Mouse (Mus musculus): ENCODE measurements at regions not wholly inside any gene's neighbourhood (a gene's known extent, or its start where the extent isn't known, plus 50 kb on each side); places are given as distances from the start of the nearest gene placed in this dataset.

DNA sequence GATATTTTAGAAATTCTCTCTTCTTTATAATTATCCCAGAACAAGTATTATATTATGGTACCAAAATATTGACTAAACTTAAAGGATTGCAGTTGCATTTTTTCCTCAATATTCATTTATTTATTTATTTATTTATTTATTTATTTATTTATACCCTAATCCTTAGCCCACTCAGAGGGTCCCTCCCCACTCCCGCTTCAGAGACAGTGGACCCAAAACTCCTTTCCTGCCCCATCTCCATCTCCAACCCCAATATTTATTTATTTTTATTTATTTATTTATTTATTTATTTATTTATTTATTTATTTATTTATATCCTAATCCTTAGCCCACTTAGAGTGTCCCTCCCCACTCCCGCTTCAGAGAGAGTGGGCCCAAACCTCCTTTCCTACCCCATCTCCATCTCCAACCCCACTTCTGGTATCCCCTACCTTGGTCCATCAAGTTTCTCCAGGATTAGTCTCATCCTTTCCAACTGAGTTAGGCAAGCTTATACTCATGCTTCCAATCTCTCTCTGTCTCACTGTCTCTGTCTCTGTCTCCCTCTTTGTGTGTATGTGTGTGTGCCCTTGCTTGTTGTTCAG, 1340.8 kb downstream of the Cntnap5b start:
- DNase-seq, result no peak

DNA sequence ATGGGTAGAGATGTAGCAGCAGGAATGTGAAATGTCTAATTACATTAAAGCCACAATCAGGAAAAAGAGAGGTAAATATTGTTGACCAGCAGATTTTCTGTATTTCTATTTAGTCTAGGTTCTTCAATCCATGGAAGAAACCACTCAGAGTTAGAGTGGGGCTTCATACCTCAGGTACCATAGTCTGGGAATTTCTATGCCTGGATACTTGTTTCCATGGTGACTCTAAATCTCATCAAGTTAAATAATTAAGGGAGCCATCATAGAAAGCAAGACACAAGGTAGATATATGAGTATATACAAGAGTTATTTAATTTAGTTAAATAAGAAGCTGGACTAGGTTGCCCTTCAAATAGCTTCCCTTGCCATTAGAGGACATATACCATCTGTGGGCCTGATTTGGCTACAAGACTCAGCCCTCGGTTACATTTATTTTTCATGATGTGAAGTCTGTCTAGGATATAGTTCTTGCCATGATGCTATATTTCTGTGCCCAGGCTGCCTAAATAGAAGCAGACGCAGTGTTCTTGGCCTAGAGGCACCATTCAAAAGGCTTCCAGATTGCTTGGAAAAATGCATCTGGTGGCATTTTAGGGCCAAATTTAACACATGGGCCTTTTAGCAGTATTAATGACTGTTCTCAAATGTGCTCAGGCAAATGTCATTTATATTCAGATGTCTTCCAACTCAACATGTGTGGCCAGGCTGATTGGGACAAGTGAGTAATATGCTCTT, 1349.7 kb downstream of the Cntnap5b start:
- DNase-seq, result peak; percentile 55 to 64

DNA sequence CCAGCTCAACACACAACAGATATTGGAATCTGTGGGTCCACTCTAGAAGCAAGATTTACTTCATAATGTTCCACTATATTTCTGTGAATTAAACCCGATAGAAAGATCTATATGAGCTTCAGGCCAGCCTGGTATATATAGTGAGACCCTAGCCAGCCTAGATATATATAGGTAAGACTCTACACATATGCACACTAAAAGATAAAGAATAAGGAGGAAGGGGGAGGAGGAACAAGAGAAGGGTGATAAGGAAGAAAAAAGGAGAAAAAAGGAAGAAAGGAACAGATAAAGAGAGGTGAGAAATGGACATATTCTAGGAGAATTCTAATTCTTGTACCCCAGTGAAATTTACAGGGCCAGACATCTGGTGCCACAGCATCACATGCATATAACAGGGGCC, 1354.7 kb downstream of the Cntnap5b start:
- DNase-seq, result no peak

- no peak for DNase-seq
Observed at GRCm38 (mm10) chr1:101166666-101167065, 1394.1 kb downstream of the Cntnap5b start.
